In the genomic region with DNA sequence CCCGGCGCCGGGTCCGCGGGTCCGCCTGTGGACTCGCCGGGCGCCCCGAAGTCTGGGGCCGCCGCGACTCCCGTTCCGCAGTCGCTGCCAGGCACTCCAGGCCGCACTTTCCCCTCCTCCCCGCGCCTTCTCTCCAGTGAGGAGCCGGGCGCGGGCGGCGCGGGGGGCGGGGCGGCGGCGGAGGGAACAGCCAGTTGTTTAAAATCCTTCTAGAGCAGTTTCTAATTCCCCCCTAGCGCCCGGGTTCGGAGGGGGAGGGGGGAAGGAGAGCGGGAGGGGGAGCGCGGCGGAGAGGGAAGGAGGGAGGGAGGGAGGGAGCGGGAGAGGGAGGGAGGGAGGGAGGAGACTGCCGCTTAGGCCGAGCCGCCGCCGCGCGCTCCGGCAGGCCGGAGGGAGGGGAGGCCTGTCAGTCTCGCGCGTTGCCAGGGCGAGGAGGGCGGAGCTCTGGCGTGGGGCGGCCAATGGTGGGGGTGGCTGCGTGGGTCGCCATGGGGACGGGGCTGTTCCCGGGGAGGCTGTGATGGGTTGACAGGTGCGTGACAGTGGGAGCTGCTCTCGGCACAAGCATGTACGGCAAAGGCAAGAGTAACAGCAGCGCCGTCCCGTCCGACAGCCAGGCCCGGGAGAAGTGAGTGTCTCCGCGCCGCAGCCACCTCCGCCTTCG, we compare ENCODE assay signal across 8 mouse cellular contexts. TPM values are rescaled to one million over a fixed set of nuclear protein-coding genes. Genes with fewer than 3 reads are reported as not detected.
A peak's percentile ranks its signal among the peaks of the same experiment; 100 is the strongest.
DNase-seq lines count a peak whose midpoint lies in the region; ATAC-seq lines count a peak whose summit lies in the region.

No protein-coding gene starts in this region.

- H3K9me3 ChIP-seq in heart, embryonic 14.5 days (ENCODE audit: control insufficient read depth, low read length), result no peaks in the 10 kb centered on the region
- no peaks in the 10 kb centered on the region for H3K9me3 ChIP-seq in liver, embryonic 13.5 days (replicated peaks)
- no peaks in the 10 kb centered on the region for H3K9me3 ChIP-seq in stomach, embryonic 16.5 days (replicated peaks; ENCODE audit: control insufficient read depth, low read length)

- peak overlapping the region; percentile 82 to 87 for H3K4me3 ChIP-seq in heart, embryonic 14.5 days (ENCODE audit: control insufficient read depth in 1 of 2, insufficient read depth in 1 of 2, low read depth in 1 of 2, low read length in 2 of 2)
- peak overlapping the region; percentile 99 for H3K4me3 ChIP-seq in liver, embryonic 13.5 days (replicated peaks)
- H3K4me3 ChIP-seq in stomach, embryonic 16.5 days (replicated peaks; ENCODE audit: low read length), result peak overlapping the region; percentile 91

- no peaks in the 10 kb centered on the region for H3K36me3 ChIP-seq in heart, embryonic 14.5 days (ENCODE audit: control insufficient read depth, insufficient read depth, low read length)
- H3K36me3 ChIP-seq in liver, embryonic 13.5 days, result no peaks in the 10 kb centered on the region
- no peaks in the 10 kb centered on the region for H3K36me3 ChIP-seq in stomach, embryonic 16.5 days (ENCODE audit: control insufficient read depth, insufficient read depth, low read length)

- peak overlapping the region; percentile 95 for H3K9ac ChIP-seq in heart, embryonic 14.5 days (ENCODE audit: low read length)
- H3K9ac ChIP-seq in liver, embryonic 13.5 days, result peak overlapping the region; percentile 98
- H3K9ac ChIP-seq in stomach, embryonic 16.5 days (ENCODE audit: low read length), result peak overlapping the region; percentile 95

- DNase-seq in c-Kit-negative CD71-positive TER-119-positive erythroid progenitor cells, embryonic 14.5 days (ENCODE audit: low read depth, low spot score), result peak; percentile 87
- DNase-seq in fibroblast of lung, adult 2 months (ENCODE audit: low read depth), result peak; percentile 80
- DNase-seq in kidney, postnatal 14 days, result peak; percentile 99
- peak; percentile 98 for DNase-seq in liver, embryonic 13.5 days
- DNase-seq in neural tube, embryonic 10.5 days (ENCODE audit: extremely low spot score, low spot score), result peak; percentile 100

- peak; percentile 91 for ATAC-seq in CD4-positive, CD25-positive, alpha-beta regulatory T cell, adult 4 months
- peak; percentile 98 for ATAC-seq in heart, embryonic 14.5 days (ENCODE audit: insufficient number of reproducible peaks, insufficient read depth, low FRiP score, low read depth)
- peak; percentile 92 for ATAC-seq in liver, embryonic 13.5 days (ENCODE audit: low read depth)
- ATAC-seq in stomach, embryonic 16.5 days (ENCODE audit: insufficient read depth, low FRiP score), result peak; percentile 98

- H3K27ac ChIP-seq in heart, embryonic 14.5 days (replicated peaks in 1 of 2; ENCODE audit: control insufficient read depth in 1 of 2, insufficient read depth in 1 of 2, low read depth in 2 of 2, low read length in 2 of 2), result peak overlapping the region; percentile 96 to 97
- H3K27ac ChIP-seq in liver, embryonic 13.5 days, result peak overlapping the region; percentile 93
- H3K27ac ChIP-seq in stomach, embryonic 16.5 days (ENCODE audit: low read length), result peak overlapping the region; percentile 96

- peak overlapping the region; percentile 84 for H3K4me2 ChIP-seq in heart, embryonic 14.5 days (ENCODE audit: low read length)
- peak overlapping the region; percentile 94 for H3K4me2 ChIP-seq in liver, embryonic 13.5 days
- H3K4me2 ChIP-seq in stomach, embryonic 16.5 days (ENCODE audit: low read depth, low read length), result peak overlapping the region; percentile 70

- WGBS in heart, embryonic 14.5 days, result under 1% methylated on average over 34 of the region's 70 CpGs
- under 1% methylated on average over 48 of the region's 70 CpGs for WGBS in liver, embryonic 13.5 days (ENCODE audit: insufficient replicate concordance)
- under 1% methylated on average over 45 of the region's 70 CpGs for WGBS in stomach, embryonic 16.5 days

- no peaks in the 10 kb centered on the region for H3K27me3 ChIP-seq in heart, embryonic 14.5 days (ENCODE audit: control insufficient read depth, insufficient read depth, low read length)
- no peaks in the 10 kb centered on the region for H3K27me3 ChIP-seq in liver, embryonic 13.5 days
- no peaks in the 10 kb centered on the region for H3K27me3 ChIP-seq in stomach, embryonic 16.5 days (ENCODE audit: control insufficient read depth, insufficient read depth, low read length)

- H3K4me1 ChIP-seq in heart, embryonic 14.5 days (ENCODE audit: control insufficient read depth in 2 of 2, insufficient read depth in 2 of 2, low read length in 2 of 2), result peaks cover 8 to 27% of the 10 kb centered on the region in 2 experiments
- H3K4me1 ChIP-seq in liver, embryonic 13.5 days (replicated peaks), result peaks cover 76% of the 10 kb centered on the region
- H3K4me1 ChIP-seq in stomach, embryonic 16.5 days (ENCODE audit: control insufficient read depth, insufficient read depth, low read length), result peaks cover 13% of the 10 kb centered on the region

RNA-seq across cellular contexts. Expression of gene Ssbp2, which starts 0.7 kb away (rescaled TPM):
- polyA plus RNA-seq in CD4-positive, CD25-positive, alpha-beta regulatory T cell, adult 4 months (2017; shearing (Covaris generic)), result 100 to 1,000 TPM; 196 to 205 TPM
- polyA plus RNA-seq in heart, embryonic 14.5 days (2014; fragmentation: Nextera tagmentation; extraction: Ambion mirVana), result 103 and 112 TPM in 2 replicates
- 56.4 and 56.9 TPM in 2 replicates for polyA plus RNA-seq in liver, embryonic 13.5 days (2015; fragmentation: Nextera tagmentation; extraction: Ambion mirVana)
- 119 TPM in 2 replicates for polyA plus RNA-seq in stomach, embryonic 16.5 days (2015; fragmentation: Nextera tagmentation; extraction: Ambion mirVana)

Comparison
In these comparisons a context has a peak if more than half of its experiments do, and no peak if none do; other contexts are left out.
1. Peak in every context shown above with its lines: DNase-seq, ATAC-seq, H3K4me3 ChIP-seq and H3K27ac ChIP-seq.